8 mouse cellular contexts compared by ENCODE assay signal in the genomic region with DNA sequence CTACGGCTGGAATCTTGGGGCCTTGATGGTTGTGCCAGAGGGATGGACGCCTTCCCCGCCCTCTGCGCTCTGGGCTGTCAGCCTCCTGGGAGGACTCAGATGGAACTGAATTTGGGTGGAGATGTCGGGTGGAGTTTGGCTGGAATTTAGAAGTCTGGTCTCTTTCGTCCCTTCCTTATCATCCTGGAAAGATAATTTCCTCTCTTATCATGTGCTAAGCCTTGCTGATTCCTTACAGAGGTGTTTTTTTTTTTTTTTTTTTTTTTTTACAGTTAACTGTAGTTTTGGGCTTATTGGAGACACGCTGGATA. TPM values are rescaled to one million over a fixed set of nuclear protein-coding genes. Genes with fewer than 3 reads are reported as not detected.
A peak's percentile ranks its signal among the peaks of the same experiment; 100 is the strongest.
DNase-seq lines count a peak whose midpoint lies in the region; ATAC-seq and TF ChIP-seq lines count a peak whose summit lies in the region.

No protein-coding gene starts in this region.

- no peak for TF ChIP-seq CTCF in kidney, adult 2 months (conservative IDR thresholded peaks at IDR 0.05; ENCODE audit: insufficient read depth, insufficient read length, low read depth, low read length)

- H3K27me3 ChIP-seq in limb, embryonic 12.5 days, result no peaks in the 10 kb centered on the region
- H3K27me3 ChIP-seq in limb, embryonic 10.5 days (ENCODE audit: low read depth, poor library complexity, severe bottlenecking), result peaks cover 15% of the 10 kb centered on the region
- H3K27me3 ChIP-seq in embryonic facial prominence, embryonic 12.5 days, result no peaks in the 10 kb centered on the region
- H3K27me3 ChIP-seq in heart, embryonic 16.5 days (ENCODE audit: control insufficient read depth, insufficient read depth, low read length), result no peaks in the 10 kb centered on the region
- no peaks in the 10 kb centered on the region for H3K27me3 ChIP-seq in kidney, adult 2 months (replicated peaks; ENCODE audit: control insufficient read depth, insufficient read depth, low read length)

- H3K27ac ChIP-seq in limb, embryonic 12.5 days, result peak overlapping the region; percentile 84; the same call in 1 of the 2 replicates
- H3K27ac ChIP-seq in limb, embryonic 10.5 days, result no peak overlapping the region
- H3K27ac ChIP-seq in embryonic facial prominence, embryonic 12.5 days, result no peak overlapping the region
- H3K27ac ChIP-seq in heart, embryonic 16.5 days (ENCODE audit: low read length), result peak overlapping the region; percentile 89; the same call in 1 of the 2 replicates
- no peak overlapping the region for H3K27ac ChIP-seq in kidney, adult 2 months (ENCODE audit: insufficient read depth, low read depth, low read length)

- no peak for DNase-seq in limb, embryonic 10.5 days (ENCODE audit: low spot score)
- DNase-seq in lung, postnatal 36 days, result peak; percentile 27
- no peak for DNase-seq in frontal cortex, postnatal 14 days (ENCODE audit: low spot score in 2 of 2)
- no peak for DNase-seq in cerebellum, adult 11 months
- DNase-seq in kidney, adult 2 months, result no peak

- H3K9me3 ChIP-seq in limb, embryonic 12.5 days, result no peaks in the 10 kb centered on the region
- no peaks in the 10 kb centered on the region for H3K9me3 ChIP-seq in limb, embryonic 10.5 days (replicated peaks)
- H3K9me3 ChIP-seq in embryonic facial prominence, embryonic 12.5 days, result no peaks in the 10 kb centered on the region
- H3K9me3 ChIP-seq in heart, embryonic 16.5 days (replicated peaks; ENCODE audit: control insufficient read depth, low read length), result no peaks in the 10 kb centered on the region

- 89% methylated on average over 7 of the region's 7 CpGs for WGBS in limb, embryonic 12.5 days
- 84% methylated on average over 7 of the region's 7 CpGs for WGBS in limb, embryonic 10.5 days
- 82% methylated on average over 7 of the region's 7 CpGs for WGBS in embryonic facial prominence, embryonic 12.5 days
- 57% methylated on average over 7 of the region's 7 CpGs for WGBS in heart, embryonic 16.5 days
- 90% methylated on average over 7 of the region's 7 CpGs for WGBS in kidney, adult 2 months

- ATAC-seq in limb, embryonic 12.5 days (ENCODE audit: insufficient number of reproducible peaks, insufficient read depth, low FRiP score, low TSS enrichment, low read depth), result no peak
- no peak for ATAC-seq in embryonic facial prominence, embryonic 12.5 days (ENCODE audit: insufficient number of reproducible peaks, insufficient read depth, low FRiP score, low TSS enrichment)
- no peak for ATAC-seq in heart, embryonic 16.5 days (replicated peaks; ENCODE audit: extremely low read depth, insufficient read depth, low FRiP score)

- no peak for TF ChIP-seq POLR2A in kidney, adult 2 months (IDR thresholded peaks at IDR 0.05; ENCODE audit: low read depth, low read length)

- H3K36me3 ChIP-seq in limb, embryonic 12.5 days, result 0 out of 2 replicates have a peak, but pooled peaks cover 3% of the 10 kb centered on the region
- no peaks in the 10 kb centered on the region for H3K36me3 ChIP-seq in limb, embryonic 10.5 days
- H3K36me3 ChIP-seq in embryonic facial prominence, embryonic 12.5 days, result no peaks in the 10 kb centered on the region
- H3K36me3 ChIP-seq in heart, embryonic 16.5 days (ENCODE audit: control insufficient read depth, insufficient read depth), result no peaks in the 10 kb centered on the region
- no peaks in the 10 kb centered on the region for H3K36me3 ChIP-seq in kidney, adult 2 months (ENCODE audit: control insufficient read depth, insufficient read depth, low read length)

- peak overlapping the region; percentile 91 for H3K4me3 ChIP-seq in limb, embryonic 12.5 days (replicated peaks)
- no peak overlapping the region for H3K4me3 ChIP-seq in limb, embryonic 10.5 days
- H3K4me3 ChIP-seq in embryonic facial prominence, embryonic 12.5 days, result no peak overlapping the region
- H3K4me3 ChIP-seq in heart, embryonic 16.5 days (ENCODE audit: low read length), result peak overlapping the region; percentile 88; the same call in 1 of the 2 replicates
- no peak overlapping the region for H3K4me3 ChIP-seq in kidney, adult 2 months (ENCODE audit: insufficient read depth, low read depth, low read length)

- peak overlapping the region; percentile 19 for H3K9ac ChIP-seq in limb, embryonic 12.5 days (replicated peaks)
- no peak overlapping the region for H3K9ac ChIP-seq in embryonic facial prominence, embryonic 12.5 days
- H3K9ac ChIP-seq in heart, embryonic 16.5 days (ENCODE audit: low read length), result peak overlapping the region; percentile 92; the same call in 1 of the 2 replicates

- peak overlapping the region; percentile 82 for H3K4me2 ChIP-seq in limb, embryonic 12.5 days
- peak overlapping the region; percentile 86; the same call in 1 of the 2 replicates for H3K4me2 ChIP-seq in embryonic facial prominence, embryonic 12.5 days (replicated peaks)
- peak overlapping the region; percentile 73 for H3K4me2 ChIP-seq in heart, embryonic 16.5 days (ENCODE audit: low read depth, low read length)

- H3K4me1 ChIP-seq in limb, embryonic 12.5 days (replicated peaks), result peaks cover 68% of the 10 kb centered on the region
- H3K4me1 ChIP-seq in limb, embryonic 10.5 days, result peaks cover 76% of the 10 kb centered on the region
- peaks cover 37% of the 10 kb centered on the region for H3K4me1 ChIP-seq in embryonic facial prominence, embryonic 12.5 days
- H3K4me1 ChIP-seq in heart, embryonic 16.5 days (ENCODE audit: control insufficient read depth, insufficient read depth, low read length), result peaks cover 56% of the 10 kb centered on the region
- peaks cover 14% of the 10 kb centered on the region for H3K4me1 ChIP-seq in kidney, adult 2 months (ENCODE audit: control insufficient read depth, insufficient read depth, low read length)

RNA-seq across cellular contexts. Expression of gene Sept8, which starts 2.7 kb away (rescaled TPM):
- polyA plus RNA-seq in limb, embryonic 12.5 days (2016; fragmentation: Nextera tagmentation; extraction: Ambion mirVana), result 36.7 and 41.8 TPM in 2 replicates
- polyA plus RNA-seq in limb, embryonic 10.5 days (2016; fragmentation: Nextera tagmentation; extraction: Ambion mirVana), result 18.6 and 22.8 TPM in 2 replicates
- polyA plus RNA-seq in embryonic facial prominence, embryonic 12.5 days (2016; fragmentation: Nextera tagmentation; extraction: Ambion mirVana), result 37.0 and 38.9 TPM in 2 replicates
- 22.9 and 23.3 TPM in 2 replicates for polyA plus RNA-seq in heart, embryonic 16.5 days (2015; fragmentation: Nextera tagmentation; extraction: Ambion mirVana)
- 15.6 and 16.3 TPM in 2 replicates for polyA plus RNA-seq in kidney, adult 2 months (2012; rRNA removed)

RNA-seq across cellular contexts. Expression of gene Sowaha, which starts 41.7 kb away (rescaled TPM):
- 0.24 and 0.32 TPM in 2 replicates for polyA plus RNA-seq in limb, embryonic 12.5 days (2016; fragmentation: Nextera tagmentation; extraction: Ambion mirVana)
- 0.13 and 0.51 TPM in 2 replicates for polyA plus RNA-seq in limb, embryonic 10.5 days (2016; fragmentation: Nextera tagmentation; extraction: Ambion mirVana)
- polyA plus RNA-seq in embryonic facial prominence, embryonic 12.5 days (2016; fragmentation: Nextera tagmentation; extraction: Ambion mirVana), result 1.6 and 2.4 TPM in 2 replicates
- 0.17 and 0.18 TPM in 2 replicates for polyA plus RNA-seq in heart, embryonic 16.5 days (2015; fragmentation: Nextera tagmentation; extraction: Ambion mirVana)
- polyA plus RNA-seq in kidney, adult 2 months (2012; rRNA removed), result 0.84 and 1.8 TPM in 2 replicates

RNA-seq across cellular contexts. Expression of gene Gm9945, which starts 41.8 kb away (rescaled TPM):
- not detected in 2 replicates for polyA plus RNA-seq in limb, embryonic 12.5 days (2016; fragmentation: Nextera tagmentation; extraction: Ambion mirVana)
- polyA plus RNA-seq in limb, embryonic 10.5 days (2016; fragmentation: Nextera tagmentation; extraction: Ambion mirVana), result not detected in 2 replicates
- 0.25 TPM in 1 of 2 replicates, not detected in the other for polyA plus RNA-seq in embryonic facial prominence, embryonic 12.5 days (2016; fragmentation: Nextera tagmentation; extraction: Ambion mirVana)
- polyA plus RNA-seq in heart, embryonic 16.5 days (2015; fragmentation: Nextera tagmentation; extraction: Ambion mirVana), result not detected in 2 replicates
- polyA plus RNA-seq in kidney, adult 2 months (2012; rRNA removed), result not detected in 2 replicates

RNA-seq across cellular contexts. Expression of gene Kif3a, which starts 45.4 kb away (rescaled TPM):
- polyA plus RNA-seq in limb, embryonic 12.5 days (2016; fragmentation: Nextera tagmentation; extraction: Ambion mirVana), result 80.7 and 84.6 TPM in 2 replicates
- 52.0 and 69.4 TPM in 2 replicates for polyA plus RNA-seq in limb, embryonic 10.5 days (2016; fragmentation: Nextera tagmentation; extraction: Ambion mirVana)
- polyA plus RNA-seq in embryonic facial prominence, embryonic 12.5 days (2016; fragmentation: Nextera tagmentation; extraction: Ambion mirVana), result 101 and 112 TPM in 2 replicates
- 38.3 and 38.9 TPM in 2 replicates for polyA plus RNA-seq in heart, embryonic 16.5 days (2015; fragmentation: Nextera tagmentation; extraction: Ambion mirVana)
- polyA plus RNA-seq in kidney, adult 2 months (2012; rRNA removed), result 7.4 and 7.5 TPM in 2 replicates

RNA-seq across cellular contexts. Expression of gene Gm9837, which starts 51.5 kb away (rescaled TPM):
- not detected in 2 replicates for polyA plus RNA-seq in limb, embryonic 12.5 days (2016; fragmentation: Nextera tagmentation; extraction: Ambion mirVana)
- polyA plus RNA-seq in limb, embryonic 10.5 days (2016; fragmentation: Nextera tagmentation; extraction: Ambion mirVana), result not detected in 2 replicates
- not detected in 2 replicates for polyA plus RNA-seq in embryonic facial prominence, embryonic 12.5 days (2016; fragmentation: Nextera tagmentation; extraction: Ambion mirVana)
- not detected in 2 replicates for polyA plus RNA-seq in heart, embryonic 16.5 days (2015; fragmentation: Nextera tagmentation; extraction: Ambion mirVana)
- polyA plus RNA-seq in kidney, adult 2 months (2012; rRNA removed), result not detected in 2 replicates

Comparison
In these comparisons a context has a peak if more than half of its experiments do, and no peak if none do; other contexts are left out.
1. H3K27ac ChIP-seq: peak in limb, embryonic 12.5 days (single experiment) and heart, embryonic 16.5 days (single experiment); none in limb, embryonic 10.5 days (single experiment), embryonic facial prominence, embryonic 12.5 days (single experiment) and kidney, adult 2 months (single experiment).
2. H3K4me3 ChIP-seq: peak in limb, embryonic 12.5 days (single experiment) and heart, embryonic 16.5 days (single experiment); none in limb, embryonic 10.5 days (single experiment), embryonic facial prominence, embryonic 12.5 days (single experiment) and kidney, adult 2 months (single experiment).
3. Peak in every context shown above with its lines, with median percentiles within 50 percentile points of each other: H3K4me2 ChIP-seq.